Mouse (Mus musculus): ENCODE data around the gene D430042O09Rik. TPM values are rescaled to one million over a fixed set of nuclear protein-coding genes. Genes with fewer than 3 reads are reported as not detected.

D430042O09Rik gene
- polyA plus RNA-seq, 1 experiment = 3.7 TPM

DNA sequence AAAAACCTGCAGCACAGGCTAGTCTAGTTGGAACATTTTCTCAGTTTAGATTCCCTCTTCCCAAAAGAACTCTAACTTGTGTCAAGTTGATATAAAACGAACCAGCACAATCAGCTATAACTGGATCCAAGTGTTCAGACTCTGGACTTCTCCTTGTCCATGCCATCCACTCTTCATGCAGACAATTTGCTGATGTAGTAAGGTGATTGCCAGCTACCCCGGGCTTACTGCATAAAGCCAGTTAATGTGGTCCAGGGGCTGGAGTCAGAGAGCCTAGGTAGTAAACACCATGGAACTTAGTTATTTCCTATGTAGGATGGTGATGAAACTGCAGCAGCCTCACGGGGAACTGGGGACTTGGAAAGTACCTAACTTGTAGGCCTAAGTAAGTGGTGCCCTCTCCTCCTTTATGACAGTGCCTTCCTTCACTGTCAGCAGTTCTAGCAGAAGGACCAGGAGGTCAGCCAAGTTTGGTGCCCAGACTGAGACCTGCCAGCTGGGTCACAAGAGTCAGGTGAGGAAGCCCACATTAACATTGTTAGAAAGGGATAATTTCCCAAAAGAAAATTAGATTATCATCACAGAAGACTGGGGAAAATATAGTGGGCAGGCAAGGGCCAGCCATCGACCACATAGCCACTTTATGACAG is 28.8 kb downstream of the D430042O09Rik start:
- H3K27me3 ChIP-seq (ENCODE audit: control insufficient read depth, insufficient read depth, insufficient read length) = no peaks in the 10 kb centered on the region
- H3K36me3 ChIP-seq (ENCODE audit: control insufficient read depth, insufficient read depth) = no peaks in the 10 kb centered on the region
- H3K4me3 ChIP-seq (ENCODE audit: insufficient read depth, poor library complexity, severe bottlenecking) = no peak overlapping the region
- TF ChIP-seq MYOD1 (IDR thresholded peaks at IDR 0.05; ENCODE audit: control insufficient read depth, insufficient read length, low read depth) = no peak
- no peak for TF ChIP-seq MYOG (IDR thresholded peaks at IDR 0.05; ENCODE audit: control insufficient read depth, extremely low read depth, insufficient read length)
- no peak for TF ChIP-seq CTCF (IDR thresholded peaks at IDR 0.05; ENCODE audit: control insufficient read depth, insufficient read depth, insufficient read length)
- TF ChIP-seq CEBPB (IDR thresholded peaks at IDR 0.05; ENCODE audit: low read depth) = no peak
- TF ChIP-seq FOSL1 (IDR thresholded peaks at IDR 0.05; ENCODE audit: insufficient read depth, low read length, poor library complexity, severe bottlenecking) = no peak
- no peak for TF ChIP-seq USF1 (IDR thresholded peaks at IDR 0.05; ENCODE audit: low read depth)
- TF ChIP-seq MAX (IDR thresholded peaks at IDR 0.05) = no peak
- H3K79me3 ChIP-seq (ENCODE audit: low read depth) = no peaks in the 10 kb centered on the region
- H3ac ChIP-seq (ENCODE audit: control insufficient read depth, insufficient read length, low read depth) = no peak overlapping the region
- no peaks in the 10 kb centered on the region for H3K79me2 ChIP-seq (ENCODE audit: control insufficient read depth, insufficient read depth)

- no peaks in the 10 kb centered on the region for H3K36me3 ChIP-seq (ENCODE audit: control insufficient read depth, insufficient read depth)
- TF ChIP-seq FOSL1 (IDR thresholded peaks at IDR 0.05; ENCODE audit: insufficient read depth, low read length, poor library complexity, severe bottlenecking) = no peak
- TF ChIP-seq MYOD1 (IDR thresholded peaks at IDR 0.05; ENCODE audit: control insufficient read depth, insufficient read length, low read depth) = no peak
- no peak for TF ChIP-seq CTCF (IDR thresholded peaks at IDR 0.05; ENCODE audit: control insufficient read depth, insufficient read depth, insufficient read length)
- TF ChIP-seq CEBPB (IDR thresholded peaks at IDR 0.05; ENCODE audit: low read depth) = no peak
- TF ChIP-seq MAX (IDR thresholded peaks at IDR 0.05) = no peak
- no peak for TF ChIP-seq MYOG (IDR thresholded peaks at IDR 0.05; ENCODE audit: control insufficient read depth, extremely low read depth, insufficient read length)
- TF ChIP-seq USF1 (IDR thresholded peaks at IDR 0.05; ENCODE audit: low read depth) = no peak
- no peaks in the 10 kb centered on the region for H3K79me3 ChIP-seq (ENCODE audit: low read depth)
- no peak overlapping the region for H3K4me3 ChIP-seq (ENCODE audit: insufficient read depth, poor library complexity, severe bottlenecking)
- no peaks in the 10 kb centered on the region for H3K27me3 ChIP-seq (ENCODE audit: control insufficient read depth, insufficient read depth, insufficient read length)
- H3ac ChIP-seq (ENCODE audit: control insufficient read depth, insufficient read length, low read depth) = no peak overlapping the region
- H3K79me2 ChIP-seq (ENCODE audit: control insufficient read depth, insufficient read depth) = no peaks in the 10 kb centered on the region
Measured at GRCm38 (mm10) chr7:125740521-125740920, 32.8 kb downstream of the D430042O09Rik start.

- TF ChIP-seq FOSL1 (IDR thresholded peaks at IDR 0.05; ENCODE audit: insufficient read depth, low read length, poor library complexity, severe bottlenecking) (no peak), CTCF (IDR thresholded peaks at IDR 0.05; ENCODE audit: control insufficient read depth, insufficient read depth, insufficient read length) (no peak), MYOG (IDR thresholded peaks at IDR 0.05; ENCODE audit: control insufficient read depth, extremely low read depth, insufficient read length) (no peak), USF1 (IDR thresholded peaks at IDR 0.05; ENCODE audit: low read depth) (no peak), MYOD1 (IDR thresholded peaks at IDR 0.05; ENCODE audit: control insufficient read depth, insufficient read length, low read depth) (no peak), MAX (IDR thresholded peaks at IDR 0.05) (no peak), CEBPB (IDR thresholded peaks at IDR 0.05; ENCODE audit: low read depth) (no peak)
- Histone ChIP-seq H3K79me3 (ENCODE audit: low read depth) (no peaks in the 10 kb centered on the region), H3K36me3 (ENCODE audit: control insufficient read depth, insufficient read depth) (no peaks in the 10 kb centered on the region), H3K79me2 (ENCODE audit: control insufficient read depth, insufficient read depth) (no peaks in the 10 kb centered on the region), H3ac (ENCODE audit: control insufficient read depth, insufficient read length, low read depth) (no peak overlapping the region), H3K4me3 (ENCODE audit: insufficient read depth, poor library complexity, severe bottlenecking) (no peak overlapping the region), H3K27me3 (ENCODE audit: control insufficient read depth, insufficient read depth, insufficient read length) (no peaks in the 10 kb centered on the region)
Measured at GRCm38 (mm10) chr7:125741271-125741703, 33.6 kb downstream of the D430042O09Rik start.

DNA sequence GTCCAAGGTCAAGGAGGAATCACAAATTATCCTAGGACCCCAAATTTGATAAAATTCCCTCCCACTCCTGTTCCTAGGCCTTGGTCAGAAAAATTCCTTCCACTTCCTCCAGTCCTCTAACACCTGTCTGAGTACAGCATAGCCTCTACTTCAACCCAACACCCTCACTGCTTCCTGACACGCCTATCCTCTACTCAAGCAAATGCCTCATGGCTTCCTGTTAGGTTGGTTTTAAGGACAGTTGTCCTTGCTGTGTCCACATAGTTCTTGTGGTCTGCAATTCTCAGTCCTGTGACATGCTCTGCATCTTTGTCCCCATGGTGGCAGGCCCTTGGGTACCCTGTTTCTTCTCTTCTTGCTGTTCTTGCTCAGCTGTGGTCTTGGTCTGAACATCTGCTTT is 37.1 kb downstream of the D430042O09Rik start:
- H3K27me3 ChIP-seq (ENCODE audit: control insufficient read depth, insufficient read depth, insufficient read length) = no peaks in the 10 kb centered on the region
- H3ac ChIP-seq (ENCODE audit: control insufficient read depth, insufficient read length, low read depth) = no peak overlapping the region
- TF ChIP-seq MAX (IDR thresholded peaks at IDR 0.05) = no peak
- no peak for TF ChIP-seq FOSL1 (IDR thresholded peaks at IDR 0.05; ENCODE audit: insufficient read depth, low read length, poor library complexity, severe bottlenecking)
- no peak for TF ChIP-seq USF1 (IDR thresholded peaks at IDR 0.05; ENCODE audit: low read depth)
- TF ChIP-seq CTCF (IDR thresholded peaks at IDR 0.05; ENCODE audit: control insufficient read depth, insufficient read depth, insufficient read length) = no peak
- no peak for TF ChIP-seq MYOG (IDR thresholded peaks at IDR 0.05; ENCODE audit: control insufficient read depth, extremely low read depth, insufficient read length)
- no peak for TF ChIP-seq CEBPB (IDR thresholded peaks at IDR 0.05; ENCODE audit: low read depth)
- no peaks in the 10 kb centered on the region for H3K79me3 ChIP-seq (ENCODE audit: low read depth)
- no peaks in the 10 kb centered on the region for H3K79me2 ChIP-seq (ENCODE audit: control insufficient read depth, insufficient read depth)
- no peak overlapping the region for H3K4me3 ChIP-seq (ENCODE audit: insufficient read depth, poor library complexity, severe bottlenecking)
- H3K36me3 ChIP-seq (ENCODE audit: control insufficient read depth, insufficient read depth) = no peaks in the 10 kb centered on the region

GRCm38 (mm10) chr7:125746621-125747315 is 39.1 kb downstream of the D430042O09Rik start:
- Histone ChIP-seq H3K36me3 (ENCODE audit: control insufficient read depth, insufficient read depth) (no peaks in the 10 kb centered on the region), H3ac (ENCODE audit: control insufficient read depth, insufficient read length, low read depth) (no peak overlapping the region), H3K79me2 (ENCODE audit: control insufficient read depth, insufficient read depth) (no peaks in the 10 kb centered on the region), H3K27me3 (ENCODE audit: control insufficient read depth, insufficient read depth, insufficient read length) (no peaks in the 10 kb centered on the region), H3K79me3 (ENCODE audit: low read depth) (no peaks in the 10 kb centered on the region), H3K4me3 (ENCODE audit: insufficient read depth, poor library complexity, severe bottlenecking) (no peak overlapping the region)
- TF ChIP-seq USF1 (IDR thresholded peaks at IDR 0.05; ENCODE audit: low read depth) (no peak), MAX (IDR thresholded peaks at IDR 0.05) (no peak), FOSL1 (IDR thresholded peaks at IDR 0.05; ENCODE audit: insufficient read depth, low read length, poor library complexity, severe bottlenecking) (no peak), CTCF (IDR thresholded peaks at IDR 0.05; ENCODE audit: control insufficient read depth, insufficient read depth, insufficient read length) (no peak), CEBPB (IDR thresholded peaks at IDR 0.05; ENCODE audit: low read depth) (no peak), MYOG (IDR thresholded peaks at IDR 0.05; ENCODE audit: control insufficient read depth, extremely low read depth, insufficient read length) (no peak), MYOD1 (IDR thresholded peaks at IDR 0.05; ENCODE audit: control insufficient read depth, insufficient read length, low read depth) (no peak)
